Comparison of ENCODE assay signal across 8 mouse cellular contexts in the genomic region with DNA sequence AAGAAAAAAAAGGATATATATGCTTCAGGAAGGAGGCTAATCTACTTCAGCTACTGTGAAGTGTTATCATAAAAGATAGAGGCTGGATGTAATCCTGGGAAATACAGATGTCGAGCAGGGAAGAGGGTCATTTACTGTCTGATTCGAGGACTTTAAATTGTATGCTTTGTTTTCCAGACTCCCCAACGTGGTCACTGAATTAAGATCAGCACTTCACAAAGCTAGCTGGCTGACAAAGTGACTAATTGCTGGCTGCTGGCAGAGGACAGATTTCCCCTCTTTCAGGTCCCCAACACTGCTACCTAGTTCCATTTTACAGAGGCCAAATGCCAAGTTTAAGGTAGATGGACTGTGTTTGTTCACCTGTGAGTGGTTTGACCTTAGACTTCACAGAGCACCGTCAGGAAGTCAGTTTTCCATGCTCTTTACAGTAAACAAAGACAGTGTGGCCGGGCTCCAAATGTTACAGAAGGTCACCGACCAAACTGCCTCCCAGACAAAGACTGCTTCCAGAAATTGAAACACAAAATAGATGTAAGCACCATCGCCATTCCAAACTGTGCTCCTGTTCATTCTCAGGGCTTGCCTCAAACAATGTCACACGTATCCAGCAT.
DNase-seq lines count a peak whose midpoint lies in the region; ATAC-seq and TF ChIP-seq lines count a peak whose summit lies in the region.

No protein-coding gene starts in this region.

- no peaks in the 10 kb centered on the region for H3K36me3 ChIP-seq in intestine, embryonic 15.5 days
- no peaks in the 10 kb centered on the region for H3K36me3 ChIP-seq in intestine, postnatal 0 days (ENCODE audit: control insufficient read depth, insufficient read depth)
- no peaks in the 10 kb centered on the region for H3K36me3 ChIP-seq in embryonic facial prominence, embryonic 10.5 days (replicated peaks)
- H3K36me3 ChIP-seq in liver, embryonic 14.5 days (replicated peaks; ENCODE audit: control insufficient read depth, insufficient read depth, low read depth), result no peaks in the 10 kb centered on the region

- no peak for TF ChIP-seq CTCF in intestine, postnatal 0 days (IDR thresholded peaks at IDR 0.05; ENCODE audit: low read depth)
- TF ChIP-seq CTCF in liver, embryonic 14.5 days (IDR thresholded peaks at IDR 0.05; ENCODE audit: low read depth), result no peak

- H3K27me3 ChIP-seq in intestine, embryonic 15.5 days (replicated peaks), result no peaks in the 10 kb centered on the region
- no peaks in the 10 kb centered on the region for H3K27me3 ChIP-seq in intestine, postnatal 0 days (replicated peaks; ENCODE audit: control insufficient read depth, insufficient read depth, low read length)
- no peaks in the 10 kb centered on the region for H3K27me3 ChIP-seq in embryonic facial prominence, embryonic 10.5 days (replicated peaks; ENCODE audit: low read depth, poor library complexity, severe bottlenecking)
- no peaks in the 10 kb centered on the region for H3K27me3 ChIP-seq in liver, embryonic 14.5 days (ENCODE audit: control insufficient read depth, insufficient read depth, low read length)

- H3K9me3 ChIP-seq in intestine, embryonic 15.5 days, result no peaks in the 10 kb centered on the region
- no peaks in the 10 kb centered on the region for H3K9me3 ChIP-seq in intestine, postnatal 0 days (ENCODE audit: control insufficient read depth)
- H3K9me3 ChIP-seq in embryonic facial prominence, embryonic 10.5 days, result no peaks in the 10 kb centered on the region
- H3K9me3 ChIP-seq in liver, embryonic 14.5 days (ENCODE audit: control insufficient read depth, low read length), result no peaks in the 10 kb centered on the region

- no peak for DNase-seq in embryonic facial prominence, embryonic 10.5 days (ENCODE audit: low spot score)
- DNase-seq in heart, postnatal 4 days, result peak; percentile 50
- DNase-seq in liver, embryonic 14.5 days (ENCODE audit: low read depth in 3 of 3, low spot score in 3 of 3), result peak in 2 of 3 experiments; percentile 20 to 24
- no peak for DNase-seq in right cerebral cortex, adult 18-20 months
- DNase-seq in retina, embryonic 14.5 days (ENCODE audit: low spot score), result no peak

- H3K9ac ChIP-seq in intestine, embryonic 15.5 days, result no peak overlapping the region
- H3K9ac ChIP-seq in intestine, postnatal 0 days (ENCODE audit: low read depth, low read length), result no peak overlapping the region
- H3K9ac ChIP-seq in liver, embryonic 14.5 days (replicated peaks), result no peak overlapping the region

- 0 out of 2 replicates have a peak, but pooled peaks cover 8% of the 10 kb centered on the region for H3K4me1 ChIP-seq in intestine, embryonic 15.5 days (replicated peaks)
- no peaks in the 10 kb centered on the region for H3K4me1 ChIP-seq in intestine, postnatal 0 days (replicated peaks; ENCODE audit: control insufficient read depth, insufficient read depth, low read length)
- H3K4me1 ChIP-seq in embryonic facial prominence, embryonic 10.5 days, result peaks cover 23% of the 10 kb centered on the region
- H3K4me1 ChIP-seq in liver, embryonic 14.5 days (replicated peaks; ENCODE audit: control insufficient read depth in 2 of 2, insufficient read depth in 2 of 2, low read length in 1 of 2), result peaks cover 0 to 6% of the 10 kb centered on the region in 2 experiments; a peak in 1 of 4 replicates

- 23% methylated on average over 8 of the region's 8 CpGs for WGBS in intestine, embryonic 15.5 days
- WGBS in intestine, postnatal 0 days, result 28% methylated on average over 8 of the region's 8 CpGs
- 36% methylated on average over 8 of the region's 8 CpGs for WGBS in embryonic facial prominence, embryonic 10.5 days
- 35% methylated on average over 8 of the region's 8 CpGs for WGBS in liver, embryonic 14.5 days (ENCODE audit: insufficient replicate concordance)

- ATAC-seq in intestine, embryonic 15.5 days, result peak; percentile 69
- no peak for ATAC-seq in intestine, postnatal 0 days
- no peak for ATAC-seq in liver, embryonic 14.5 days (ENCODE audit: insufficient read depth)
- ATAC-seq in granulocyte monocyte progenitor cell, adult 5-6 weeks (replicated peaks; ENCODE audit: poor library complexity, severe bottlenecking), result no peak

- H3K27ac ChIP-seq in intestine, embryonic 15.5 days, result no peak overlapping the region
- no peak overlapping the region for H3K27ac ChIP-seq in intestine, postnatal 0 days (ENCODE audit: low read depth, low read length)
- peak overlapping the region; percentile 48; the same call in 1 of the 2 replicates for H3K27ac ChIP-seq in embryonic facial prominence, embryonic 10.5 days (replicated peaks)
- H3K27ac ChIP-seq in liver, embryonic 14.5 days, result no peak overlapping the region

- no peak overlapping the region for H3K4me3 ChIP-seq in intestine, embryonic 15.5 days (replicated peaks)
- no peak overlapping the region for H3K4me3 ChIP-seq in intestine, postnatal 0 days (ENCODE audit: low read depth, low read length)
- H3K4me3 ChIP-seq in embryonic facial prominence, embryonic 10.5 days, result no peak overlapping the region
- no peak overlapping the region for H3K4me3 ChIP-seq in liver, embryonic 14.5 days (ENCODE audit: insufficient read depth in 1 of 2, low read depth in 2 of 2, low read length in 2 of 2)

- no peak for TF ChIP-seq EP300 in liver, embryonic 14.5 days (IDR thresholded peaks at IDR 0.05; ENCODE audit: low read depth)

- no peak overlapping the region for H3K4me2 ChIP-seq in intestine, embryonic 15.5 days (replicated peaks)
- H3K4me2 ChIP-seq in intestine, postnatal 0 days (replicated peaks; ENCODE audit: low read depth), result no peak overlapping the region
- no peak overlapping the region for H3K4me2 ChIP-seq in liver, embryonic 14.5 days (ENCODE audit: low read depth)

Comparison
In these comparisons a context has a peak if more than half of its experiments do, and no peak if none do; other contexts are left out.
1. DNase-seq: peak in heart, postnatal 4 days (single experiment) and liver, embryonic 14.5 days (2 of 3); none in embryonic facial prominence, embryonic 10.5 days (single experiment), right cerebral cortex, adult 18-20 months (single experiment) and retina, embryonic 14.5 days (single experiment).